Mouse (Mus musculus) E14TG2a.4 (cell line): ENCODE measurements at regions not wholly inside any gene's neighbourhood (a gene's known extent, or its start where the extent isn't known, plus 50 kb on each side); places are given as distances from the start of the nearest gene placed in this dataset.

Experiments
- CTCF ChIP-seq: conservative IDR thresholded peaks from 2 replicates; pipeline ENCODE4 v1.5.1; 2014; ENCODE audit warnings: low read length
- NANOG ChIP-seq: IDR thresholded peaks from 2 replicates; pipeline ENCODE4 v1.6.1; 2014; ENCODE audit warnings: borderline replicate concordance, low read length, mixed read lengths

DNA sequence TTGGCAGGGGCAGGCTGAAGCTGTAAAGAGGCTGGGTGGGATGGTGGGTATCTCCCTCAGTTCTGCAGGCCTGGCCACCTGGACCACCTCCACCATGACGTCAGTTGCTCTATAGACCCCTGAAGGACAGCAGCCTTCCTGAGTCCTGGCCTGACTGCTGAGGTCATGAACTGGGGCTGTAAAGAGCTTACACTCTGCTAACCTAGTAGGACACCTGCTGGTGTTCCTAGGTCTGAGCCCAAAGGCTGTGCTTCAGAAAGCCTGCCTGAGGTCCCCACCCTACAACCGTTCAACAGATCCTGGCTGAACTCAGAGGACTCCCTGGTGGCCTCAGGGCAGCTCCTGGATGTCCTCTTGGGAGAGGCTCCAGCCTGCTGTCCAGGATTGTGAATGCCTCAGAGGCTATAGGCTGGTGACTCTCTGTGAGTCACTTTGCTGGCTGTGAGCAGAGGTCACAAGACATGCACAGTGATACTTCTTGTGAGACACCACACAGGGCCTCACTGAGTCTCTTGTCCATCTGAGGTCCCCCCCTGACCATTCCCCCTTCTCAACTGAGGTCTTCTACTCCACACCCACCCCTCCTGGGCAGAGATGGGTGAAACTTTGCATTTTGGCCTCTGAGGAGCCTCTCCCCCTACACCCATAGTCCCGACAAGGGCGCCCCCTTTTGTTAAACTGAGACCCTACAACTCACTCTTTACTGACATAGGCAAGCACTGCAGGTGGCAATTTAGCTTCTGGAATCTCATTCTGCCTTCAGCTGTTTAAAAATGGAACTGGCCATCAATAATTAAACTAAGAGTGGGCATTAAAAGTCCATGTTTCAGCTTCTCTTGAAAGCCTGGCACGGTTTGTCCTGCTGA lies 131.6 kb downstream of the Tpra1 start:
- TF ChIP-seq CTCF: peak; percentile 17
- no peak for TF ChIP-seq NANOG
